Mouse (Mus musculus): ENCODE results near the gene Txndc5.

GRCm38 (mm10) chr13:38463410-38463809 lies 65.2 kb downstream of the Txndc5 start:
- TF ChIP-seq CTCF (IDR thresholded peaks at IDR 0.05; ENCODE audit: borderline replicate concordance, insufficient read depth, low read length) (no peak), POLR2A (IDR thresholded peaks at IDR 0.05; ENCODE audit: low read depth, low read length) (no peak)
